9 mouse cellular contexts compared by ENCODE assay signal in the genomic region with DNA sequence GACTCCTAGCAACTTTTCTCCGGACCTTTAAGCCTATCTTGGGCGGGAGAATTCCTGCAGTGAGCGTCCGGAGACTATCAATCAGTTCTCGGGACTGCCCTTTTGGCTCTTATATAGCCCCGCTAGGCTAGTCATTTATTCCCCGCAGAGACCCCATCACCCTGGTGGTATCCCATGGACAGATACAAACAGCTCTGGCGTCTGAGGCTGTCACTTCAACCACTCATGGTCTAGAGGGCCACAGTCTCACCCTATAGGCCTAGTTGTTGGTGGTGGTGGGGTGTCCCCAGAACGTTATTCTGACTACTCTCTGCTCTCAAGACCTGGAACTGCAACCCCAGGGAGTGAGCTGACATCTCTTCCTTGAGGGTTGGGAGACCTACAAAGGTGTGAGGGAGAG. TPM values are rescaled to one million over a fixed set of nuclear protein-coding genes. Genes with fewer than 3 reads are reported as not detected.
DNase-seq lines count a peak whose midpoint lies in the region; ATAC-seq and TF ChIP-seq lines count a peak whose summit lies in the region.
"Had no signal": no experiment of that assay in that cellular context is flagged by ENCODE, and none has a peak within 500 bp of the region (broad histone marks: within the 10 kb centered on the region; RNA-seq: fewer than 3 reads in every experiment).

No protein-coding gene starts in this region.

- no peak for TF ChIP-seq POLR2A in ES-Bruce4 (IDR thresholded peaks at IDR 0.05; ENCODE audit: insufficient read depth, low read length)

- H3K36me3 ChIP-seq in heart, embryonic 12.5 days, result no peaks in the 10 kb centered on the region
- H3K36me3 ChIP-seq in ES-Bruce4 (ENCODE audit: control insufficient read depth, insufficient read depth, low read length, poor library complexity, severe bottlenecking), result no peaks in the 10 kb centered on the region
- no peaks in the 10 kb centered on the region for H3K36me3 ChIP-seq in forebrain, postnatal 0 days (ENCODE audit: insufficient read depth)
- no peaks in the 10 kb centered on the region for H3K36me3 ChIP-seq in midbrain, embryonic 11.5 days (ENCODE audit: control insufficient read depth, insufficient read depth, low read length)

- H3K4me2 ChIP-seq in heart, embryonic 12.5 days, result peak overlapping the region; percentile 90
- peak overlapping the region; percentile 98 for H3K4me2 ChIP-seq in forebrain, postnatal 0 days (ENCODE audit: low read depth)
- H3K4me2 ChIP-seq in midbrain, embryonic 11.5 days, result peak overlapping the region; percentile 97

- no peak overlapping the region for H3K27ac ChIP-seq in heart, embryonic 12.5 days (ENCODE audit: poor library complexity, severe bottlenecking)
- H3K27ac ChIP-seq in ES-Bruce4 (ENCODE audit: insufficient read depth, low read length), result no peak overlapping the region
- no peak overlapping the region for H3K27ac ChIP-seq in forebrain, postnatal 0 days (ENCODE audit: low read depth, low read length)
- no peak overlapping the region for H3K27ac ChIP-seq in midbrain, embryonic 11.5 days (ENCODE audit: low read depth, low read length)

- no peak for ATAC-seq in heart, embryonic 12.5 days (ENCODE audit: insufficient number of reproducible peaks, low FRiP score)
- no peak for ATAC-seq in forebrain, postnatal 0 days
- ATAC-seq in midbrain, embryonic 11.5 days (ENCODE audit: low FRiP score), result no peak

- peaks cover 33% of the 10 kb centered on the region for H3K4me1 ChIP-seq in heart, embryonic 12.5 days (replicated peaks)
- peaks cover 3% of the 10 kb centered on the region for H3K4me1 ChIP-seq in ES-Bruce4 (ENCODE audit: control insufficient read depth, insufficient read depth, low read length)
- 0 out of 2 replicates have a peak, but pooled peaks cover 2% of the 10 kb centered on the region for H3K4me1 ChIP-seq in forebrain, postnatal 0 days (ENCODE audit: insufficient read depth)
- peaks cover 16% of the 10 kb centered on the region for H3K4me1 ChIP-seq in midbrain, embryonic 11.5 days (ENCODE audit: control insufficient read depth, insufficient read depth, low read length)

- TF ChIP-seq EP300 in ES-Bruce4 (IDR thresholded peaks at IDR 0.05; ENCODE audit: insufficient read depth, low read depth, low read length), result no peak

- no peaks in the 10 kb centered on the region for H3K9me3 ChIP-seq in heart, embryonic 12.5 days (replicated peaks)
- no peaks in the 10 kb centered on the region for H3K9me3 ChIP-seq in ES-Bruce4 (replicated peaks; ENCODE audit: control insufficient read depth, insufficient read depth, low read length, poor library complexity, severe bottlenecking)
- H3K9me3 ChIP-seq in forebrain, postnatal 0 days (ENCODE audit: low read length), result no peaks in the 10 kb centered on the region
- H3K9me3 ChIP-seq in midbrain, embryonic 11.5 days (ENCODE audit: control insufficient read depth, low read length), result no peaks in the 10 kb centered on the region

- peak overlapping the region; percentile 72 for H3K9ac ChIP-seq in heart, embryonic 12.5 days
- peak overlapping the region; percentile 68 for H3K9ac ChIP-seq in ES-Bruce4 (ENCODE audit: low read depth, poor library complexity, severe bottlenecking)
- H3K9ac ChIP-seq in forebrain, postnatal 0 days, result peak overlapping the region; percentile 59; the same call in 1 of the 2 replicates
- H3K9ac ChIP-seq in midbrain, embryonic 11.5 days (ENCODE audit: low read length), result no peak overlapping the region

- WGBS in heart, embryonic 12.5 days, result 11% methylated on average over 9 of the region's 9 CpGs
- WGBS in forebrain, postnatal 0 days, result 6% methylated on average over 9 of the region's 9 CpGs
- WGBS in midbrain, embryonic 11.5 days, result 2% methylated on average over 9 of the region's 9 CpGs

- peak overlapping the region; percentile 61 for H3K4me3 ChIP-seq in heart, embryonic 12.5 days
- peak overlapping the region; percentile 62 for H3K4me3 ChIP-seq in ES-Bruce4 (ENCODE audit: low read depth, low read length)
- peak overlapping the region; percentile 62 for H3K4me3 ChIP-seq in forebrain, postnatal 0 days (ENCODE audit: low read depth, low read length)
- no peak overlapping the region for H3K4me3 ChIP-seq in midbrain, embryonic 11.5 days (ENCODE audit: low read depth, low read length)
- H3K4me3 ChIP-seq: myocyte had no signal

- no peak for DNase-seq in heart, adult 8-10 months (ENCODE audit: low spot score)
- DNase-seq in forebrain, postnatal 0 days, result no peak
- DNase-seq in midbrain, embryonic 11.5 days (ENCODE audit: low spot score, missing footprints), result peak; percentile 91
- no peak for DNase-seq in urinary bladder, postnatal 10 days (ENCODE audit: low spot score)
- DNase-seq in embryo, embryonic 9.5 days (ENCODE audit: extremely low spot score), result no peak
- no peak for DNase-seq in urinary bladder, postnatal 25 days (ENCODE audit: low spot score)

- no peak for TF ChIP-seq CTCF in ES-Bruce4 (IDR thresholded peaks at IDR 0.05; ENCODE audit: low read depth, low read length)
- TF ChIP-seq CTCF in forebrain, postnatal 0 days (IDR thresholded peaks at IDR 0.05; ENCODE audit: low read depth), result no peak

- peaks cover 84% of the 10 kb centered on the region for H3K27me3 ChIP-seq in heart, embryonic 12.5 days (replicated peaks)
- peaks cover 7% of the 10 kb centered on the region for H3K27me3 ChIP-seq in ES-Bruce4 (ENCODE audit: control insufficient read depth, insufficient read depth, low read length, poor library complexity, severe bottlenecking)
- H3K27me3 ChIP-seq in forebrain, postnatal 0 days (ENCODE audit: insufficient read depth, low read length), result peaks cover 34% of the 10 kb centered on the region
- H3K27me3 ChIP-seq in midbrain, embryonic 11.5 days (ENCODE audit: control insufficient read depth, insufficient read depth, low read length), result peaks cover 65% of the 10 kb centered on the region

RNA-seq across cellular contexts. Expression of a gene that starts 1.1 kb away (rescaled TPM):
- 30.4 and 32.2 TPM in 2 replicates for polyA plus RNA-seq in heart, embryonic 12.5 days (2016; fragmentation: Nextera tagmentation; extraction: Ambion mirVana)
- total RNA-seq in heart, adult 8-10 months (2022), result 10 to 100 TPM in 2 of 4 experiments, 1 to 10 TPM in 2; 4.0 to 11.3 (median 7.1) TPM
- 1.1 and 1.5 TPM in 2 replicates for polyA plus RNA-seq in ES-Bruce4 (2011; ENCODE audit: insufficient read depth, insufficient read length, low read depth, missing spikeins)
- 19.4 and 32.5 TPM in 2 replicates for total RNA-seq in forebrain, postnatal 0 days (2014; rRNA removed)
- polyA plus RNA-seq in forebrain, postnatal 0 days (2015; fragmentation: Nextera tagmentation; extraction: Ambion mirVana), result 91.4 and 121 TPM in 2 replicates
- polyA plus RNA-seq in midbrain, embryonic 11.5 days (2014; fragmentation: Nextera tagmentation; extraction: Ambion mirVana), result 0.78 and 0.91 TPM in 2 replicates
- polyA plus RNA-seq: myocyte had no signal

RNA-seq across cellular contexts. Expression of a gene that starts 8.9 kb away (rescaled TPM):
- 45.2 and 47.6 TPM in 2 replicates for polyA plus RNA-seq in heart, embryonic 12.5 days (2016; fragmentation: Nextera tagmentation; extraction: Ambion mirVana)
- total RNA-seq in heart, adult 8-10 months (2022), result 10 to 100 TPM; 17.2 to 28.8 (median 23.7) TPM
- polyA plus RNA-seq in ES-Bruce4 (2011; ENCODE audit: insufficient read depth, insufficient read length, low read depth, missing spikeins), result 12.2 and 16.8 TPM in 2 replicates
- total RNA-seq in forebrain, postnatal 0 days (2014; rRNA removed), result 36.2 and 39.4 TPM in 2 replicates
- polyA plus RNA-seq in forebrain, postnatal 0 days (2015; fragmentation: Nextera tagmentation; extraction: Ambion mirVana), result 31.6 and 32.2 TPM in 2 replicates
- 39.7 and 41.5 TPM in 2 replicates for polyA plus RNA-seq in midbrain, embryonic 11.5 days (2014; fragmentation: Nextera tagmentation; extraction: Ambion mirVana)

RNA-seq across cellular contexts. Expression of a gene that starts 19.9 kb away (rescaled TPM):
- polyA plus RNA-seq in heart, embryonic 12.5 days (2016; fragmentation: Nextera tagmentation; extraction: Ambion mirVana), result not detected in 2 replicates
- not detected for total RNA-seq in heart, adult 8-10 months (2022)
- not detected in 2 replicates for polyA plus RNA-seq in ES-Bruce4 (2011; ENCODE audit: insufficient read depth, insufficient read length, low read depth, missing spikeins)
- 133 and 140 TPM in 2 replicates for total RNA-seq in forebrain, postnatal 0 days (2014; rRNA removed)
- polyA plus RNA-seq in forebrain, postnatal 0 days (2015; fragmentation: Nextera tagmentation; extraction: Ambion mirVana), result 74.9 and 77.3 TPM in 2 replicates
- 0.15 and 0.17 TPM in 2 replicates for polyA plus RNA-seq in midbrain, embryonic 11.5 days (2014; fragmentation: Nextera tagmentation; extraction: Ambion mirVana)
- polyA plus RNA-seq: myocyte had no signal

RNA-seq across cellular contexts. Expression of a gene that starts 34.3 kb away (rescaled TPM):
- 143 and 152 TPM in 2 replicates for polyA plus RNA-seq in heart, embryonic 12.5 days (2016; fragmentation: Nextera tagmentation; extraction: Ambion mirVana)
- 1,000 to 10,000 TPM; 2,176 to 4,520 (median 3,450) TPM for total RNA-seq in heart, adult 8-10 months (2022)
- not detected in 2 replicates for polyA plus RNA-seq in ES-Bruce4 (2011; ENCODE audit: insufficient read depth, insufficient read length, low read depth, missing spikeins)
- 0.23 TPM in 1 of 2 replicates, not detected in the other for total RNA-seq in forebrain, postnatal 0 days (2014; rRNA removed)
- not detected in 2 replicates for polyA plus RNA-seq in forebrain, postnatal 0 days (2015; fragmentation: Nextera tagmentation; extraction: Ambion mirVana)
- not detected in 2 replicates for polyA plus RNA-seq in midbrain, embryonic 11.5 days (2014; fragmentation: Nextera tagmentation; extraction: Ambion mirVana)

RNA-seq across cellular contexts. Expression of a gene that starts 36.9 kb away (rescaled TPM):
- polyA plus RNA-seq in heart, embryonic 12.5 days (2016; fragmentation: Nextera tagmentation; extraction: Ambion mirVana), result 1.7 and 2.0 TPM in 2 replicates
- 1 to 10 TPM in 3 of 4 experiments, not detected in 1; 1.2 to 1.6 (median 1.4) TPM for total RNA-seq in heart, adult 8-10 months (2022)
- not detected in 2 replicates for polyA plus RNA-seq in ES-Bruce4 (2011; ENCODE audit: insufficient read depth, insufficient read length, low read depth, missing spikeins)
- 1.0 and 1.8 TPM in 2 replicates for total RNA-seq in forebrain, postnatal 0 days (2014; rRNA removed)
- polyA plus RNA-seq in forebrain, postnatal 0 days (2015; fragmentation: Nextera tagmentation; extraction: Ambion mirVana), result 1.7 and 3.5 TPM in 2 replicates
- not detected in 2 replicates for polyA plus RNA-seq in midbrain, embryonic 11.5 days (2014; fragmentation: Nextera tagmentation; extraction: Ambion mirVana)

Comparison
In these comparisons a context has a peak if more than half of its experiments do, and no peak if none do; other contexts are left out.
1. RNA of a gene that starts 1.1 kb away (polyA plus RNA-seq): 91.4 to 121 TPM in forebrain, postnatal 0 days and 30.4 to 32.2 TPM in heart, embryonic 12.5 days; 1.1 to 1.5 TPM in ES-Bruce4 and 0.78 to 0.91 TPM in midbrain, embryonic 11.5 days; every median in the first group is over 10 times any median in the second.
2. RNA of a gene that starts 19.9 kb away (polyA plus RNA-seq): 74.9 to 77.3 TPM in forebrain, postnatal 0 days; 0.15 to 0.17 TPM in midbrain, embryonic 11.5 days, not detected in ES-Bruce4 and not detected in heart, embryonic 12.5 days; every median in the first group is over 10 times any median in the second.
3. Peak in every context shown above with its lines, with median percentiles within 50 percentile points of each other: H3K4me2 ChIP-seq.